Mouse (Mus musculus) liver, embryonic 16.5 days (tissue): Measurements from ENCODE around the gene Doc2g. TPM values are rescaled to one million over a fixed set of nuclear protein-coding genes. Genes with fewer than 3 reads are reported as not detected.

Experiments used
- ATAC-seq: fragments of 200-750 bp; cut with Nextera tagmentation; 2 replicates; pipeline ENCODE4 v1.8.0; 2017; ENCODE audit warnings: low read depth, mild to moderate bottlenecking, moderate number of reproducible peaks, moderate library complexity
- H3K27ac ChIP-seq: fragments of 300-500 bp; sonication (generic); 2 replicates; pipeline ENCODE4 v1.5.1; 2014; ENCODE audit warnings: mild to moderate bottlenecking, low read length
- H3K27me3 ChIP-seq: fragments of 300-500 bp; sonication (generic); 2 replicates; pipeline ENCODE4 v1.6.1; 2014; ENCODE audit warnings: low read depth, low read length, mixed read lengths; ENCODE audit not compliant: control insufficient read depth, insufficient read depth
- H3K36me3 ChIP-seq: fragments of 300-500 bp; sonication (generic); 2 replicates; pipeline ENCODE4 v1.6.1; 2014; ENCODE audit warnings: mild to moderate bottlenecking; ENCODE audit not compliant: control insufficient read depth, insufficient read depth
- H3K4me1 ChIP-seq: fragments of 300-500 bp; sonication (generic); 2 replicates; pipeline ENCODE4 v1.6.1; 2014; ENCODE audit warnings: low read depth, low read length, mixed read lengths; ENCODE audit not compliant: control insufficient read depth
- H3K4me2 ChIP-seq: fragments of 300-500 bp; sonication (generic); 2 replicates; pipeline ENCODE4 v1.6.1; 2014; ENCODE audit warnings: low read depth, low read length, mixed read lengths
- H3K4me3 ChIP-seq: fragments of 300-500 bp; sonication (generic); 2 replicates; pipeline ENCODE4 v1.5.1; 2014; ENCODE audit warnings: low read depth, mild to moderate bottlenecking, low read length
- H3K9ac ChIP-seq: fragments of 300-500 bp; sonication (generic); 2 replicates; pipeline ENCODE4 v1.6.1; 2014; ENCODE audit warnings: low read depth, low read length
- H3K9me3 ChIP-seq: fragments of 300-500 bp; sonication (generic); replicated peaks from 2 replicates; pipeline ENCODE4 v1.6.1; 2016; ENCODE audit warnings: low read length; ENCODE audit not compliant: control insufficient read depth
- WGBS: fragments of 180-500 bp; shearing (Covaris S2); extraction: QIAGEN DNeasy Blood & Tissue Kit; methylation state at CpG from one replicate; pipeline ENCODE4 v1.1.7; 2014; ENCODE audit not compliant: insufficient replicate concordance; 5-methylcytosine and 5-hydroxymethylcytosine counted together
- polyA plus RNA-seq: library from polyadenylated mRNA; unstranded; fragments of >200 nt; fragmentation: Nextera tagmentation; extraction: Ambion mirVana; gene quantifications from 2 replicates; pipeline ENCODE4 v1.2.1, GENCODE M21; 2015

Gene Doc2g
- polyA plus RNA-seq, 1 experiment from 2014 or later, result 0.42 TPM

DNA sequence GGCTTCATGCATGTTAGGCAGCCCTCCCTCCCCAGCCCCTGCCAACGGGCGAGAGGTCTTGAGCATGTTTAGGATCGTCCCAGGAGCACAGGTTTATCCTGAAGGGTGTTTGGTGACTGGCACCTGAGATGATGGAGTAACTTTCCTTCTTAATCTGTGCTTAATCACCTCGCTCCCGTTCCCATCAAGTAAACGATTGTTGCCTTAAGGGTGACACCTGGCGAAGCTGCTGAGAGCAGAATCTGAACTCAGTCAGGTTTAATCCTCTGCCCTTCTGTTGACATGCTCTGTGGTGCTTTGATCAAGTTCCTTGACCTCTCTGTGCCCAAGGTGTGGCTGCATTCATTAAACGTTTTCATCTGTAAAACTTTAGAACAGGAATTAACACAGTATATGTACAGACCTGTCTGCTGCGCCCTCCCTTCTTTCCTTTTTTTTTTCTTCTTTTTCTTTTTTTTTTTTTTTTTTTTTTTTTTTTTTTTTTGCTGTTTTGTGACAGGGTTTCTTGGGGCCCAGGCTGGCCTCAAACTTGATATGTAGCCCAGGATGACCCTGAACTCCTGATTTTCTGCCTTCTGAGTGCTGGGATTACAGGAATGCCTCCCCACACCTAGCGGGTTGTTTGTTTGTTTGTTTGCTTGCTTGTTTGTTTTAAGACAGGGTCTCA lies 14.9 kb downstream of the Doc2g start:
- Histone ChIP-seq H3K27ac (no peak overlapping the region), H3K27me3 (no peaks in the 10 kb centered on the region), H3K4me1 (peaks cover 31% of the 10 kb centered on the region), H3K9ac (no peak overlapping the region), H3K4me2 (no peak overlapping the region), H3K9me3 (no peaks in the 10 kb centered on the region), H3K4me3 (no peak overlapping the region), H3K36me3 (no peaks in the 10 kb centered on the region)
- 68% methylated on average over 10 of the region's 10 CpGs for WGBS
- no peak for ATAC-seq

DNA sequence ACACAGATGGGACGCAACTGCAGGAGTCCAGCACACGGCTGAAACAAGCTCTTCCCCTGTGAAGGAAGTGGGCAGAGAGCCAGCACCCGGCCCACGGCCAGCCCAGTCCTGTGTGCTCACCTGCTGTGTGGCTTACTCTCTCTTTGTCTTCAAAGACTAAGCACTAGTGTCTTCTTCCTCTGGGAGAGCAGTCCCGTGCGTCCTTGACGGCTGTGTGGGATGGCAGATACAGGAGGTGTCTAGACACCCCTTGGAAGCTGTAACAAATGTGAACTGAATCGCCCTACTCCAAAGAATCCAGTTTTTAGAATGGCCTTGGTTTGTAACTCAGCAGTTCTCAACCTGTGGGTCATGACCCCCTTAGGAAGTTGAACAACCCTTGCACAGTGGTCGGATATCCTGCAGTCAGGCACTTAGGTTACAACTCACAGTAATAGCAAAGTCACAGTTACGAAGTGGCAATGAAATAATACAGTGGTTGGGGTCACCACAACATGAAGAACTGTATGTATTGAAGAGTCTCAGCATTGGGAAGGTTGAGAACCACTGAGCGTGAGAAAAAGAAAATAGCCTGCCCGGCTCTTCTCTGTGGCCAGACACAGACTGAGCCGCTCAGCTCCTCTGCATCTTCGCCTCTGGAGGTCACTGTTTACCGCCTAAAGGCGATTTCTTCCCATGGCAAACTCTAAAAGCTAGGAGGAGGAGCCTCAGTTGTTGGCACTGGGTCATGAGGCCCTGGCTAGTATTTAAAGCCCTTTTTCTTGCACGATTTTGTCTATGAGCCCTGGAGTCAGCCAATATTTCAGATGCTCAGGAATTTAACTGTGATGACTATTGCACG lies 15.8 kb downstream of the Doc2g start:
- H3K9ac ChIP-seq, result peak overlapping the region; percentile 22; the same call in 1 of the 2 replicates
- peaks cover 25% of the 10 kb centered on the region for H3K4me1 ChIP-seq
- 0 out of 2 replicates have a peak overlapping the region, but pooled peaks have one; percentile 14 for H3K27ac ChIP-seq
- H3K4me3 ChIP-seq, result no peak overlapping the region
- WGBS, result 29% methylated on average over 18 of the region's 18 CpGs
- peak overlapping the region; percentile 21; the same call in 1 of the 2 replicates for H3K4me2 ChIP-seq
- no peaks in the 10 kb centered on the region for H3K36me3 ChIP-seq
- no peaks in the 10 kb centered on the region for H3K27me3 ChIP-seq
- no peaks in the 10 kb centered on the region for H3K9me3 ChIP-seq
- peak; percentile 78 for ATAC-seq

DNA sequence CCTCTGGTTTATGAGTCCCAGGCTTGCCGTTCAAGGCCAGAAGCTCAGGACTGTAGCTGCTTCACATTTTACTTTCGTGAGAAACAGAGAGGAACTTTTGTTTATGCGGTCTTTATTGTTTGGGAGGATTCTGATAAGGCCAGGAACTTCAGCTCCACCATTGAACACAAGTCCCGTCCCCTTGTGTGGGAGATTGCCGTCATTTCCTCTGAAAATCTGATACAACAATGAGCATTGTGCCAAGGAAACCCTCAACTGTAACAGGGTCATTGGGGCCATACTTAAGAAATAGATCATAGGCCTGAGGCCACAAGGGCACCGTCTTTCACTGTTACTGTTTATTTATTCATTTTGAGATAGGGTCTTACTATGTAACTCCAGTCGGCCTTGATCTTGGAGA lies 20.1 kb downstream of the Doc2g start:
- no peak overlapping the region for H3K4me3 ChIP-seq
- 54% methylated on average over 7 of the region's 7 CpGs for WGBS
- H3K27ac ChIP-seq, result no peak overlapping the region

GRCm38 (mm10) chr19:4027576-4027975 lies 24.5 kb downstream of the Doc2g start:
- no peak for ATAC-seq
- H3K4me2 ChIP-seq, result no peak overlapping the region

More for the DNA sequence above, 20.1 kb downstream of the Doc2g start:
- Histone ChIP-seq H3K27me3 (no peaks in the 10 kb centered on the region), H3K4me2 (no peak overlapping the region), H3K9me3 (no peaks in the 10 kb centered on the region; the same call in 1 of the 2 replicates), H3K9ac (no peak overlapping the region), H3K36me3 (no peaks in the 10 kb centered on the region), H3K4me1 (peaks cover 12% of the 10 kb centered on the region)
- no peak for ATAC-seq

DNA sequence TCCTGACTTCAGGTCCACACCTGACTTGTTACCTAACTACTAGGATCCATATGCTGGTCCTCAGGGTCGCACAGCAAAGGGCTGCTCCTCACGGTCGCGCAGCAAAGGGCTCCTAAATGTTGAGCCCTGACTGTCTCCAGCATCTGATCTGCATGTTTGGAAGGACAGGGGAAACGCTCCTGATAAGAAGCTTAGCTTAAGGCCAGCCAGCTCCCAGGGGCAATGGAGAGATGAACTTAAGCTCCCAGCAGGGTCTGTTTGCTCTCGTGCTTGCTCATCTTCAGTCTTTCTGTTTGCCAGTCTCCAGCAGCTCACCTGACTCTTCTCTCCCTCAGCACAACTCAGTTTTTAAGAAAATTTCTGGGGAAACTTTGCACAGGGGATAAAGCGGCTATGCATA lies 29.6 kb downstream of the Doc2g start:
- 45% methylated on average over 7 of the region's 7 CpGs for WGBS
- ATAC-seq, result no peak
- no peak overlapping the region for H3K9ac ChIP-seq

More at GRCm38 (mm10) chr19:4027576-4027975, 24.5 kb downstream of the Doc2g start:
- Histone ChIP-seq H3K4me3 (no peak overlapping the region), H3K27me3 (no peaks in the 10 kb centered on the region), H3K36me3 (no peaks in the 10 kb centered on the region), H3K27ac (no peak overlapping the region), H3K9me3 (no peaks in the 10 kb centered on the region; the same call in 1 of the 2 replicates), H3K4me1 (no peaks in the 10 kb centered on the region), H3K9ac (no peak overlapping the region)

DNA sequence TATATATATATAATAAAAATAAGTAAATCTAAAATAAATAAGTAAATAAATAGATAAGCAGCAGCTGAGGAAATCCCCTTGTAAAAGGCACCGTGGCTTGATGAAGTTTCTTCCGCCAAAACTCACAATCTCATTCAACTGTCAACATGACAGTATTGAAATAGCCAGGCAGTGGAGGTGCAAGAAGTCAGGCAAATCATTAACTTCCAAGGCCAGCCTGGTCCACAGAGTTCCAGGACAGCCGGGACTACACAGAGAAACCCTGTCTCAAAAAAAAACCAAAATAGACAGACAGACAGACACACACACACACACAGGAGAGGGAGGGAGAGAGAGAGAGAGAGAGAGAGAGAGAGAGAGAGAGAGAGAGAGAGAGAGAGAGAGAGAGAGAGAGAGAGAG lies 30.2 kb downstream of the Doc2g start:
- WGBS, result 57% methylated on average over 3 of the region's 3 CpGs
- Histone ChIP-seq H3K27me3 (no peaks in the 10 kb centered on the region), H3K4me3 (no peak overlapping the region), H3K4me2 (no peak overlapping the region), H3K36me3 (no peaks in the 10 kb centered on the region; the same call in 1 of the 2 replicates), H3K9me3 (no peaks in the 10 kb centered on the region), H3K9ac (no peak overlapping the region), H3K27ac (peak overlapping the region; percentile 60), H3K4me1 (peaks cover 17% of the 10 kb centered on the region)
- peak; percentile 57 for ATAC-seq

More for the DNA sequence above, 29.6 kb downstream of the Doc2g start:
- no peaks in the 10 kb centered on the region; the same call in 1 of the 2 replicates for H3K36me3 ChIP-seq
- no peak overlapping the region for H3K4me2 ChIP-seq
- H3K4me1 ChIP-seq, result peaks cover 12% of the 10 kb centered on the region
- H3K9me3 ChIP-seq, result no peaks in the 10 kb centered on the region
- H3K27me3 ChIP-seq, result no peaks in the 10 kb centered on the region
- no peak overlapping the region for H3K4me3 ChIP-seq
- peak overlapping the region; percentile 60 for H3K27ac ChIP-seq

GRCm38 (mm10) chr19:4033742-4034141 lies 30.6 kb downstream of the Doc2g start:
- Histone ChIP-seq H3K27me3 (no peaks in the 10 kb centered on the region), H3K4me1 (peaks cover 19% of the 10 kb centered on the region), H3K9ac (no peak overlapping the region), H3K4me3 (no peak overlapping the region), H3K27ac (peak overlapping the region; percentile 8; the same call in 1 of the 2 replicates), H3K4me2 (no peak overlapping the region), H3K36me3 (no peaks in the 10 kb centered on the region; the same call in 1 of the 2 replicates), H3K9me3 (no peaks in the 10 kb centered on the region)
- no peak for ATAC-seq
- 60% methylated on average over 5 of the region's 5 CpGs for WGBS

DNA sequence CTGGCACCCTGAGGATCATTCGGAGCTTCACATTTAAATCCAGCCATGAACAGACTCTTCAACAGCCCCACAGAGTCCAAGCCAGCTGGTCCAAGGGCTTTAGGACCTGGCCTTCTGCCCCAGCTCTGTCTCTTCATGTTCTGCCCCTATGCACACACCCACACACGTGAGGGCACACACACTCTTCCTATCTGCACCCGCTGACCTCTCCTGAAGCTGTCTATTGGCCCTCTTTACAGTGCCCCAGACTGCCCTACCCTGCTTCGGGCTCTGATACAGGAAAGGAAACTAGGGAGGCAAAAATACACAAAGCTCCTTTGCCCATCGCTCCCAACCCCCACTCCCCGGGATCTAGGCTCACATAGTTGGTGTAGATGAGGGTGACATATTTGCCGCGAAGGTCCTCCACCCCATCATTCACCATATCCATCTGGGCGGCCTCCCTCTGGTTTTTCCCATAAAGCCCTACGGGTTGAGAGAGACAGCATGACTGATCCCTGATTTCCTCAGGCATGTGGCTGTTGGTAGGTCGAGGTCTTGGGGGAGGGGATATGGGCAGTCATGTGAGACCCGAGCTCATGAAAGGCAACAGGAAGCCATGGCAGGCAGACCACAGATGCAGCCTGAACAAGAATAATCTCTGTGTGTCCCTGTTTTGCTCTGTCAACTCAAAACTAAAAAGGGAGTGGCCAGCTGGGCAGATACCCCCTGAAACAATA lies 33.4 kb downstream of the Doc2g start:
- H3K9ac ChIP-seq, result peak overlapping the region; percentile 15; the same call in 1 of the 2 replicates
- no peaks in the 10 kb centered on the region for H3K9me3 ChIP-seq
- peak overlapping the region; percentile 39 for H3K4me3 ChIP-seq
- WGBS, result 48% methylated on average over 12 of the region's 12 CpGs
- no peaks in the 10 kb centered on the region for H3K27me3 ChIP-seq
- peak overlapping the region; percentile 52 for H3K27ac ChIP-seq
- peak overlapping the region; percentile 53 for H3K4me2 ChIP-seq
- no peaks in the 10 kb centered on the region; the same call in 1 of the 2 replicates for H3K36me3 ChIP-seq
- H3K4me1 ChIP-seq, result peaks cover 19% of the 10 kb centered on the region
- peak; percentile 35 for ATAC-seq
